In genomic region chr13:98235451-98235850, GRCm38 (mm10) we compare ENCODE assay signal across 16 mouse cellular contexts. TPM values are rescaled to one million over a fixed set of nuclear protein-coding genes. Genes with fewer than 3 reads are reported as not detected.
"Had no signal": no experiment of that assay in that cellular context is flagged by ENCODE, and none has a peak within 500 bp of the region (broad histone marks: within the 10 kb centered on the region; RNA-seq: fewer than 3 reads in every experiment).

No protein-coding gene starts in this region.

- DNase-seq: kidney, adult 11 months; kidney, adult 8-10 months; kidney, postnatal 14 days; kidney, postnatal 4 days; left cerebral cortex, postnatal 4 days; liver, postnatal 0 days; lung, postnatal 36 days; retina, postnatal 1 day; right cerebral cortex, postnatal 25 days; spleen, adult 18-20 months; thymus, postnatal 36 days had no signal

RNA-seq across cellular contexts. Expression of gene Arhgef28, which starts 29.2 kb away (rescaled TPM):
- total RNA-seq: monocyte, adult 5-6 weeks; neutrophil, adult 5-6 weeks had no signal

RNA-seq across cellular contexts. Expression of gene Gm21976, which starts 44.2 kb away (rescaled TPM):
- total RNA-seq: layer of hippocampus, adult 8-10 months; left cerebral cortex, adult 8-10 months; left cerebral cortex, postnatal 14 days; left cerebral cortex, postnatal 4 days; monocyte, adult 5-6 weeks; neutrophil, adult 5-6 weeks had no signal
